Mouse (Mus musculus) heart, embryonic 12.5 days (tissue): ENCODE data around the gene Ccdc146. TPM values are rescaled to one million over a fixed set of nuclear protein-coding genes. Genes with fewer than 3 reads are reported as not detected.

ENCODE experiments used
- ATAC-seq: fragments of 200-750 bp; cut with Nextera tagmentation; 2 replicates; pipeline ENCODE4 v1.8.0; 2017; ENCODE audit warnings: moderate TSS enrichment, moderate library complexity; ENCODE audit not compliant: insufficient number of reproducible peaks, low FRiP score
- H3K27ac ChIP-seq: fragments of 300-500 bp; sonication (generic); 2 replicates; pipeline ENCODE4 v1.5.1; 2016; ENCODE audit warnings: mild to moderate bottlenecking, moderate library complexity; ENCODE audit not compliant: poor library complexity, severe bottlenecking
- H3K27me3 ChIP-seq: fragments of 300-500 bp; sonication (generic); replicated peaks from 2 replicates; pipeline ENCODE4 v1.6.1; 2016; ENCODE audit warnings: mild to moderate bottlenecking, moderate library complexity
- H3K36me3 ChIP-seq: fragments of 300-500 bp; sonication (generic); 2 replicates; pipeline ENCODE4 v1.6.1; 2016; ENCODE audit warnings: mild to moderate bottlenecking, moderate library complexity
- H3K4me1 ChIP-seq: fragments of 300-500 bp; sonication (generic); replicated peaks from 2 replicates; pipeline ENCODE4 v1.6.1; 2016; ENCODE audit warnings: mild to moderate bottlenecking
- H3K4me2 ChIP-seq: fragments of 300-500 bp; sonication (generic); 2 replicates; pipeline ENCODE4 v1.6.1; 2016; ENCODE audit warnings: mild to moderate bottlenecking, moderate library complexity
- H3K4me3 ChIP-seq: fragments of 300-500 bp; sonication (generic); 2 replicates; pipeline ENCODE4 v1.5.1; 2016; ENCODE audit warnings: mild to moderate bottlenecking
- H3K9ac ChIP-seq: fragments of 300-500 bp; sonication (generic); 2 replicates; pipeline ENCODE4 v1.6.1; 2016; ENCODE audit warnings: mild to moderate bottlenecking, moderate library complexity
- H3K9me3 ChIP-seq: fragments of 300-500 bp; sonication (generic); replicated peaks from 2 replicates; pipeline ENCODE4 v1.6.1; 2016; ENCODE audit warnings: mild to moderate bottlenecking, moderate library complexity
- WGBS: fragments of 180-500 bp; shearing (Covaris S2); methylation state at CpG from one replicate; pipeline ENCODE4 v1.1.7; 2016; 5-methylcytosine and 5-hydroxymethylcytosine counted together
- polyA plus RNA-seq: library from polyadenylated mRNA; unstranded; fragments of >200 nt; fragmentation: Nextera tagmentation; extraction: Ambion mirVana; gene quantifications from 2 replicates; pipeline ENCODE4 v1.2.1, GENCODE M21; 2016

The Ccdc146 gene
- polyA plus RNA-seq, 1 experiment from 2014 or later, result 1.3 TPM

- H3K9me3 ChIP-seq, result no peaks in the 10 kb centered on the region
- ATAC-seq, result no peak
- H3K4me3 ChIP-seq, result no peak overlapping the region
- no peak overlapping the region for H3K9ac ChIP-seq
- H3K4me2 ChIP-seq, result no peak overlapping the region
- H3K4me1 ChIP-seq, result no peaks in the 10 kb centered on the region
- H3K36me3 ChIP-seq, result no peaks in the 10 kb centered on the region
- 67% methylated on average over 4 of the region's 4 CpGs for WGBS
- H3K27ac ChIP-seq, result no peak overlapping the region
- no peaks in the 10 kb centered on the region for H3K27me3 ChIP-seq
Measured at GRCm38 (mm10) chr5:21418613-21419012, 5.9 kb downstream of the Ccdc146 start.

GRCm38 (mm10) chr5:21414116-21414820, 10.2 kb downstream of the Ccdc146 start:
- H3K27me3 ChIP-seq, result no peaks in the 10 kb centered on the region
- H3K27ac ChIP-seq, result no peak overlapping the region
- H3K4me2 ChIP-seq, result no peak overlapping the region
- H3K4me3 ChIP-seq, result no peak overlapping the region
- H3K9ac ChIP-seq, result no peak overlapping the region
- 0 out of 2 replicates have a peak, but pooled peaks cover 3% of the 10 kb centered on the region for H3K4me1 ChIP-seq
- no peaks in the 10 kb centered on the region for H3K36me3 ChIP-seq
- no peak for ATAC-seq
- 57% methylated on average over 1 of the region's 1 CpGs for WGBS
- H3K9me3 ChIP-seq, result peaks cover 4% of the 10 kb centered on the region; the same call in 1 of the 2 replicates

- WGBS, result 92% methylated on average over 3 of the region's 3 CpGs
- no peak for ATAC-seq
Measured at GRCm38 (mm10) chr5:21413322-21413721, 11.2 kb downstream of the Ccdc146 start.

GRCm38 (mm10) chr5:21412056-21412455, 12.4 kb downstream of the Ccdc146 start:
- no peak overlapping the region for H3K9ac ChIP-seq
- peaks cover 4% of the 10 kb centered on the region; the same call in 1 of the 2 replicates for H3K9me3 ChIP-seq
- no peak overlapping the region for H3K27ac ChIP-seq
- H3K4me3 ChIP-seq, result no peak overlapping the region
- WGBS, result 73% methylated on average over 5 of the region's 5 CpGs
- no peaks in the 10 kb centered on the region for H3K27me3 ChIP-seq
- no peaks in the 10 kb centered on the region for H3K36me3 ChIP-seq
- H3K4me2 ChIP-seq, result no peak overlapping the region
- ATAC-seq, result no peak
- 0 out of 2 replicates have a peak, but pooled peaks cover 3% of the 10 kb centered on the region for H3K4me1 ChIP-seq

More at GRCm38 (mm10) chr5:21413322-21413721, 11.2 kb downstream of the Ccdc146 start:
- H3K27ac ChIP-seq, result no peak overlapping the region
- H3K4me3 ChIP-seq, result no peak overlapping the region
- H3K27me3 ChIP-seq, result no peaks in the 10 kb centered on the region
- H3K36me3 ChIP-seq, result no peaks in the 10 kb centered on the region
- H3K4me2 ChIP-seq, result no peak overlapping the region
- H3K9ac ChIP-seq, result no peak overlapping the region
- H3K4me1 ChIP-seq, result 0 out of 2 replicates have a peak, but pooled peaks cover 3% of the 10 kb centered on the region
- peaks cover 4% of the 10 kb centered on the region; the same call in 1 of the 2 replicates for H3K9me3 ChIP-seq

DNA sequence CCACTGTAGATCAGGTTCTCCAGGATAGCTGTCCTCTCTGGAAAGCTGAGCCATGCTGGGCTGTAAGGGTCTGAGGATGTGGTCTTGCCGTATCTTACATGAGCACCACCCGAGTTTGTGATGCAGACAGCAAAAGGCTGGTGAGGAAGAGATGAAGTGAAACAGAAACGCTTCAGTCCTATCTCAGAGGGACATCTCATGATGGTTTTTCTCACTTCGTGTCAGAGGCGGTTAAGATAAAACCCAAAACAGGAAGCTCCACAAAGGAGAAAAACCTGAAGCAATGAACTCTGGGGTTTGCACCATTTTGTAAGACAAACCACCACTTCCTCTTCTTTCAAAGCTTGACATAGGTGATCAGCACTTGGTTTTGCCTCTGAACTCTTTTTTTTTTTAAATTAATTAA, 13.2 kb downstream of the Ccdc146 start:
- no peaks in the 10 kb centered on the region for H3K36me3 ChIP-seq
- H3K4me2 ChIP-seq, result no peak overlapping the region
- no peak for ATAC-seq
- 44% methylated on average over 5 of the region's 5 CpGs for WGBS
- peaks cover 4% of the 10 kb centered on the region; the same call in 1 of the 2 replicates for H3K9me3 ChIP-seq
- H3K9ac ChIP-seq, result no peak overlapping the region
- no peak overlapping the region for H3K27ac ChIP-seq
- H3K4me3 ChIP-seq, result no peak overlapping the region
- 0 out of 2 replicates have a peak, but pooled peaks cover 3% of the 10 kb centered on the region for H3K4me1 ChIP-seq
- no peaks in the 10 kb centered on the region for H3K27me3 ChIP-seq

- 32% methylated on average over 7 of the region's 7 CpGs for WGBS
- no peak overlapping the region for H3K4me3 ChIP-seq
- peak; percentile 81; the same call in 1 of the 2 replicates for ATAC-seq
- no peak overlapping the region for H3K9ac ChIP-seq
- no peak overlapping the region for H3K4me2 ChIP-seq
- no peaks in the 10 kb centered on the region for H3K27me3 ChIP-seq
- H3K4me1 ChIP-seq, result peaks cover 29% of the 10 kb centered on the region
- H3K36me3 ChIP-seq, result no peaks in the 10 kb centered on the region
- peak overlapping the region; percentile 24 for H3K27ac ChIP-seq
- H3K9me3 ChIP-seq, result 0 out of 2 replicates have a peak, but pooled peaks cover 2% of the 10 kb centered on the region
Measured at GRCm38 (mm10) chr5:21395205-21395840, 29.2 kb downstream of the Ccdc146 start.

GRCm38 (mm10) chr5:21394562-21394961, 29.9 kb downstream of the Ccdc146 start:
- H3K4me1 ChIP-seq, result peaks cover 29% of the 10 kb centered on the region
- no peak overlapping the region for H3K9ac ChIP-seq
- no peaks in the 10 kb centered on the region for H3K36me3 ChIP-seq
- no peak overlapping the region for H3K4me2 ChIP-seq
- H3K27ac ChIP-seq, result peak overlapping the region; percentile 24; the same call in 1 of the 2 replicates
- WGBS, result 78% methylated on average over 2 of the region's 2 CpGs
- no peaks in the 10 kb centered on the region for H3K27me3 ChIP-seq
- no peak for ATAC-seq
- H3K4me3 ChIP-seq, result no peak overlapping the region
- 0 out of 2 replicates have a peak, but pooled peaks cover 2% of the 10 kb centered on the region for H3K9me3 ChIP-seq

DNA sequence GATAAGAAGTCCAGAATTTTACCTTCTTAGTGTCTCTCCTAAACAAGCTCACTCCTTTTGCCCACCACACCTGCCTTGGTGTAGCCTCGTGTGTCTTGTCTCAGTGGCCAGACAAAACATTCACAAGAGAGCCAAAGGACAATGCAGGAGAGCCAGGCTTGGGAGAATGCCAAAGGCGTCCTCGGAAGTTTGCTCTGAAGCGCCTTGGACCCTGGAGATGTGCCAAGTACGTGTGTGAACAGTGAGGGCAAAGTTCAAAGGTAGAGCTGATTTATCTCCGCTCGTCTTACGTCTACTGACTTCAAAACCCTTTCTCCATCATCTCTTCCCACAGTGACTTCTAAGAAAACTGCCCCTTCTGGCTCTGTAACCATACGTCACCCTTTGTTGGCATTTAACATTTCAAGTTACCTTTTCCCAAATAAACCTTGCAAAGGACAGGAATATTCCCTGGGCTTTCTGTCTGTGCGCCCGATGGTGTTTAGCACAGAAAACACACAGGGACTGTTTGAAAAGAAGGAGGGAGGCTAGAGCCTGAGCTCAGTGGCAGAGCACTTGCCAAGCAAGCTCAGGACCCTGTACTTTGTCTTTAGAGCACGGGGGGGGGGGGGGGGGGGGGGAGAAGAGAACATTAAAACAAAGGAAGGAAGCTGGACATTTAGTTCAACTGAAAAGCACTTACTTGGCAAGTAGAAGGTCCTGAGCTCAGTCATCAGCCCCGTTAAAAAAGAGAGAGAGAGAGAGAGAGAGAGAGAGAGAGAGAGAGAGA, 32.7 kb downstream of the Ccdc146 start:
- H3K27ac ChIP-seq, result no peak overlapping the region
- no peak overlapping the region for H3K4me2 ChIP-seq

GRCm38 (mm10) chr5:21388855-21389254, 35.6 kb downstream of the Ccdc146 start:
- Histone ChIP-seq H3K4me2 (no peak overlapping the region), H3K27ac (no peak overlapping the region), H3K27me3 (no peaks in the 10 kb centered on the region), H3K4me1 (peaks cover 24% of the 10 kb centered on the region), H3K4me3 (no peak overlapping the region), H3K9me3 (no peaks in the 10 kb centered on the region), H3K36me3 (no peaks in the 10 kb centered on the region), H3K9ac (no peak overlapping the region)
- no peak for ATAC-seq
- 79% methylated on average over 4 of the region's 4 CpGs for WGBS

More for the DNA sequence above, 32.7 kb downstream of the Ccdc146 start:
- ATAC-seq, result no peak
- Histone ChIP-seq H3K9me3 (no peaks in the 10 kb centered on the region), H3K27me3 (no peaks in the 10 kb centered on the region), H3K36me3 (no peaks in the 10 kb centered on the region), H3K4me1 (peaks cover 29% of the 10 kb centered on the region), H3K4me3 (no peak overlapping the region), H3K9ac (no peak overlapping the region)
- 32% methylated on average over 12 of the region's 13 CpGs for WGBS

DNA sequence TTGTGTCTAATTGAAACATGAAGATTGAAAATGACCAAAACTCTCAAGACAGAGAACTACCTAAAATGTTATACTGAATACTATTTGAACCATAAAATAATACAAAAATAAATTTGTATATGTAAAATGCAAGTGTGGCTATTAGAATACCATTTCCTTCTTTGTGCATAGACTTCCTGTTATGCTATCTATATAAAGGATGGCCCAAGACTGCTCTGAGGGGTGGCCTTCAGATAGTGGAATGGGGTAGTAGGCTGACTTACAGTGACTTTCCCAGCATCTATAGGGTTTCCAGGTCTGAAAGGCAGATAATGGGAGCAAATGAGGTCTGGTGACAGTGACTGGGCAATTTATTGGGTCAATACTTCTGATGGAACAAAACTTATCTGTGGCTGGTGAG, 37.1 kb downstream of the Ccdc146 start:
- no peak overlapping the region for H3K4me3 ChIP-seq
- no peaks in the 10 kb centered on the region for H3K27me3 ChIP-seq
- H3K36me3 ChIP-seq, result no peaks in the 10 kb centered on the region
- no peak overlapping the region for H3K27ac ChIP-seq
- H3K4me2 ChIP-seq, result no peak overlapping the region
- H3K9me3 ChIP-seq, result no peaks in the 10 kb centered on the region
- no peak for ATAC-seq
- peaks cover 39% of the 10 kb centered on the region for H3K4me1 ChIP-seq
- H3K9ac ChIP-seq, result no peak overlapping the region

DNA sequence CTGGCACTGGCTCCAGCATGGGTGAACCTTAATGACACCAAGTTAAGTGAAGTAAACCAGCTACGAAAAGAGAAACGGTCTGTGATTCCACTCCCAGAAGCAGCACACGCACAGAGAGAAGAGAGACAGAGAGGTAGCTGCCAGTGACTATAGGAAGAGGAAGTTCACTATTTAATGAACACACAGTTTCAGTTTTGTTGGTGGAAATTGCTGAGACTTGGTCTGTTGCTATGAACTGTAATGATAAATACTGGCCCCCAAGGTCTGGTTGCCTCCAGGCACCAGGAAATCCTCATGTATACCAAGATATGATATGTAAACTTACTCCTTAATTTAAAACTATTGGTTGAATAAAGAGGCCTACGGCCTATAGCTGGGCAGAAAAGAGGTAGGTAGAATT, 38.0 kb downstream of the Ccdc146 start:
- no peak overlapping the region for H3K27ac ChIP-seq
- H3K4me1 ChIP-seq, result peaks cover 31% of the 10 kb centered on the region
- H3K4me2 ChIP-seq, result no peak overlapping the region
- 70% methylated on average over 4 of the region's 4 CpGs for WGBS
- no peaks in the 10 kb centered on the region for H3K9me3 ChIP-seq
- no peaks in the 10 kb centered on the region for H3K36me3 ChIP-seq
- ATAC-seq, result no peak
- no peak overlapping the region for H3K4me3 ChIP-seq
- no peaks in the 10 kb centered on the region for H3K27me3 ChIP-seq
- no peak overlapping the region for H3K9ac ChIP-seq
